Mouse (Mus musculus) kidney, adult 2 months (tissue): ENCODE measurements around the gene Lrp2. TPM values are rescaled to one million over a fixed set of nuclear protein-coding genes. Genes with fewer than 3 reads are reported as not detected.

ENCODE experiments used
- DNase-seq: peaks from one replicate; pipeline ENCODE4 v3.0.0; 2021
- H3K27ac ChIP-seq: fragments of 200-500 bp; 2 replicates; pipeline ENCODE4 v1.5.1; 2012; ENCODE audit warnings: low read depth, low read length, control low read depth, inconsistent platforms; ENCODE audit not compliant: insufficient read depth
- H3K27me3 ChIP-seq: fragments of 200-500 bp; replicated peaks from 2 replicates; pipeline ENCODE4 v1.6.1; 2012; ENCODE audit warnings: mild to moderate bottlenecking, moderate library complexity, low read length, inconsistent platforms; ENCODE audit not compliant: control insufficient read depth, insufficient read depth
- H3K36me3 ChIP-seq: fragments of 200-500 bp; 2 replicates; pipeline ENCODE4 v1.6.1; 2012; ENCODE audit warnings: mild to moderate bottlenecking, moderate library complexity, low read length, inconsistent platforms; ENCODE audit not compliant: control insufficient read depth, insufficient read depth
- H3K4me1 ChIP-seq: fragments of 200-500 bp; 2 replicates; pipeline ENCODE4 v1.6.1; 2011; ENCODE audit warnings: low read length; ENCODE audit not compliant: control insufficient read depth, insufficient read depth
- H3K4me3 ChIP-seq: fragments of 200-500 bp; 2 replicates; pipeline ENCODE4 v1.5.1; 2011; ENCODE audit warnings: mild to moderate bottlenecking, low read depth, low read length, control low read depth; ENCODE audit not compliant: insufficient read depth
- CTCF ChIP-seq: fragments of 200-500 bp; conservative IDR thresholded peaks from 2 replicates; pipeline ENCODE4 v1.5.1; 2011; ENCODE audit warnings: low read depth, mild to moderate bottlenecking, control low read depth, low read length, moderate library complexity, mixed read lengths; ENCODE audit not compliant: insufficient read depth, insufficient read length
- POLR2A ChIP-seq: fragments of 200-500 bp; IDR thresholded peaks from one replicate; pipeline ENCODE4 v1.6.1; 2011; ENCODE audit warnings: low read depth, low read length, control low read depth
- WGBS: fragments of 180-500 bp; shearing (Covaris S2); methylation state at CpG from one replicate; pipeline ENCODE4 v1.1.7; 2018; 5-methylcytosine and 5-hydroxymethylcytosine counted together
- polyA plus RNA-seq: library from polyadenylated mRNA; depleted of rRNA; stranded (reverse); fragments of >200 nt; gene quantifications from 2 replicates; pipeline ENCODE4 v1.2.3, GENCODE M21; 2012

Lrp2 gene
- polyA plus RNA-seq, 1 experiment: 283 TPM

GRCm38 (mm10) chr2:69592536-69592935 is 6.7 kb upstream of the Lrp2 start:
- H3K36me3 ChIP-seq: no peaks in the 10 kb centered on the region
- no peak overlapping the region for H3K27ac ChIP-seq
- H3K27me3 ChIP-seq: no peaks in the 10 kb centered on the region
- H3K4me1 ChIP-seq: peaks cover 7% of the 10 kb centered on the region; the same call in 1 of the 2 replicates
- DNase-seq: no peak
- no peak overlapping the region for H3K4me3 ChIP-seq
- WGBS: 63% methylated on average over 1 of the region's 1 CpGs
- TF ChIP-seq POLR2A: no peak
- no peak for TF ChIP-seq CTCF

DNA sequence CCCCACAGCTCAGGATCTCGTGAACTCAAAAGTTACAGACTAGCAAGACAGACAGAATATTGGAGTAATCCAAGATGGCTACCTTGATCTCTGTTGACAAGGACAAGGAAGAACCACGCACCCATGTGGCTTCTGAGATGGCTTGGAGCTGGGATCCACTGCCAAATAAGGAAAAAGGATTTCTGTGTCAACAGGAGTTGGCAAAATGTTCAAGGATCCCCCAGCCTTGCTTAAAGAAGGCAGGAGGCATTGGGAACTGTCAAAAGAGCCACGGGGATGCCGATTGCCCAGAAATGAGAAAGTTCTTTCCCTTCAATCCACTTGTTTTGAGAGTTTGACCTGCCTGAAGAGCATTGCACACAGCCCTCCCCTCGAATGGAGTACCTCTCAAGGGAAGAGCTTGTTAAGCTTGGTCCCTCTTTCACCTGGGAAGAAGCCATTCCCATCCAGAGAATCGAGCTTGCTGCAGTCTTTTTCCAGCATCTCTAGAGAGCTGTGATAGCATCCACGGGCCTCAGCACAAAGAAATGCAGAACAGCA is 6.2 kb upstream of the Lrp2 start:
- no peak for TF ChIP-seq CTCF
- no peak for TF ChIP-seq POLR2A
- Histone ChIP-seq H3K27me3 (no peaks in the 10 kb centered on the region), H3K4me1 (peaks cover 10% of the 10 kb centered on the region), H3K4me3 (no peak overlapping the region), H3K27ac (no peak overlapping the region), H3K36me3 (no peaks in the 10 kb centered on the region)
- WGBS: 79% methylated on average over 7 of the region's 7 CpGs
- no peak for DNase-seq

DNA sequence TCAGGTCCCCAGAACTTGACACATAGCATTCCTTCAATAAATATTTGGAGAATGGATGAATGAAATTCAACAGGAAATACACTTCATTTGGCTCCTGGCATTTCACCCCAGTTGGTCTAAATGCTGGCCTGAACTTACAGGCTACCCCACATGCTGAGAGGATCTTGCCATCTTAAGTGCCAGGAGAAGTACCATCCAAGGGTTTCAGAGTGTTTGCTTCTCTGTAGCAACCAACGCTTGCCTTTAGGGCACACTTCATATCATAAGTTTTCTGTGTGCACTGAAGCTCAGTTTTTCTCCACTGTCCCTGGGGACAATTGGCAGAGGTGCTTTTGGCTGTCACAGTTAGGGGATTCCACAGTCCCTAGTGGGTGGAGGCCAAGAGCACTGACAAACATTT is 4.7 kb upstream of the Lrp2 start:
- Histone ChIP-seq H3K27me3 (no peaks in the 10 kb centered on the region), H3K4me1 (peaks cover 10% of the 10 kb centered on the region), H3K27ac (no peak overlapping the region), H3K4me3 (no peak overlapping the region), H3K36me3 (no peaks in the 10 kb centered on the region)
- no peak for DNase-seq
- WGBS: 87% methylated on average over 1 of the region's 1 CpGs
- TF ChIP-seq POLR2A (no peak), CTCF (no peak)

DNA sequence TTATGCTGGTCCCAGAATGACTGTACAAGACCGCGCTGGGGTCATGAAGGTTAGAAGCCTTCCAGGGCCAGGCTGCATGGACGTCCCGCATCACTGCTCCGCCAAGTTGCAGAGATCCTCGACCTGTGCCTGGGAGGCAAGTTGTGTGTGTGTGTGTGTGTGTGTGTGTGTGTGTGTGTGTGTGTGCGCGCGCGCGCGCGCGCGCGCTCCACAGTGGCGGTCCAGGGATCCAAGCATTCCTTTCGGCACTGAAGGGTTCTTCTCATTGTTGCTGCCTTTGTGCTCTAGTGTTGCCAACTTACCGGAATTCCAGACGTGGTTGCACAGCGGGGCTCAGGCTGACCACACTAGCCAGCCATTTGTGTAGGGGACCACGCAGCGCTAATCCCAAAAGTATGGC is 2.0 kb upstream of the Lrp2 start:
- Histone ChIP-seq H3K36me3 (no peaks in the 10 kb centered on the region; the same call in 1 of the 2 replicates), H3K27ac (peak overlapping the region; percentile 85), H3K4me1 (peaks cover 6% of the 10 kb centered on the region), H3K27me3 (no peaks in the 10 kb centered on the region), H3K4me3 (peak overlapping the region; percentile 27)
- 2% methylated on average over 23 of the region's 23 CpGs for WGBS
- no peak for TF ChIP-seq CTCF
- no peak for TF ChIP-seq POLR2A
- peak; percentile 86 for DNase-seq

GRCm38 (mm10) chr2:69586821-69587728 is 1.2 kb upstream of the Lrp2 start:
- peak overlapping the region; percentile 13 for H3K4me3 ChIP-seq
- peak; percentile 59 for DNase-seq

DNA sequence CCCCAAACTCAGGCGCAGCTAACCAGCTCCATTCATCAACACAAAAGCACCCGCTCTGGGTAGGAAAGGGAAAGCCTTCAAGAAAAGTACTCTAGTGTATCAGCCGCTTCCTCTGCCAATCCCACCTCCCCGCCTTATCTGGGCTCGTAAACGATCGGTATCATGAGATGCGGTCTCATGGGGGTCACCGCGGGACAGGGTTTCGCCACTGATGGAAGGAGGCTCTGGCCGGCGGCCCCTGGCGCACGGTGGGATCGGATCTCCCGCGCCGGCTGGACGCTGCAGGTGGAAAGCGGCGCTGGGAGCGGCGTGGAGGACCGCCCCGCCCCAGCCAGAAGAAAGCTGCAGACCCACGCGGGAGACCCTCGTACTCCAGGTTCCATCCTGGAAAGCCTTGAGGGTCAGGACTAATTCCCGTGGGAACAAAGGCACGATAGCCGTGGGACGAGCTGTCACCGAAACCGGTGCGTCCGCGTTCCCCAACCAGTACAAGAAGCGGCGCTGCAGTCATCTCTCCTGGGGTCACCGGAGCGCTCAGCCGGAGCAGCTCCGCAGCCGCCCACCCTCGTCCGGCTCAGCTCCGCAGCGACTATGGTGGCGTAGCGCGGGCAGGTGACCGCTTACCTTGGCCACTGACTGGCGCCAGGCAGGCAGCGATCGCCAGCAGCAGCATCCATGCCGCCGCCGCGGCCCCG is 527 bp downstream of the Lrp2 start:
- no peaks in the 10 kb centered on the region; the same call in 1 of the 2 replicates for H3K36me3 ChIP-seq
- H3K27me3 ChIP-seq: no peaks in the 10 kb centered on the region
- peaks cover 9% of the 10 kb centered on the region for H3K4me1 ChIP-seq
- WGBS: under 1% methylated on average over 61 of the region's 61 CpGs
- peak overlapping the region; percentile 91 for H3K27ac ChIP-seq
- DNase-seq: no peak
- TF ChIP-seq POLR2A: no peak
- TF ChIP-seq CTCF: no peak
- peak overlapping the region; percentile 60 for H3K4me3 ChIP-seq

More at GRCm38 (mm10) chr2:69586821-69587728, 1.2 kb upstream of the Lrp2 start:
- WGBS: 7% methylated on average over 26 of the region's 26 CpGs
- peak overlapping the region; percentile 85 for H3K27ac ChIP-seq
- H3K27me3 ChIP-seq: no peaks in the 10 kb centered on the region
- TF ChIP-seq CTCF: no peak
- TF ChIP-seq POLR2A: no peak
- H3K36me3 ChIP-seq: no peaks in the 10 kb centered on the region; the same call in 1 of the 2 replicates
- H3K4me1 ChIP-seq: peaks cover 9% of the 10 kb centered on the region
